Mouse (Mus musculus) intestine, embryonic 14.5 days (tissue): ENCODE measurements at regions not wholly inside any gene's neighbourhood (a gene's known extent, or its start where the extent isn't known, plus 50 kb on each side); places are given as distances from the start of the nearest gene placed in this dataset.

Experiments used
- ATAC-seq: fragments of 200-750 bp; cut with Nextera tagmentation; replicated peaks from 2 replicates; pipeline ENCODE4 v1.8.0; 2017; ENCODE audit warnings: low read depth, moderate number of reproducible peaks, moderate TSS enrichment, moderate library complexity; ENCODE audit not compliant: low FRiP score, low TSS enrichment
- DNase-seq: peaks from one replicate; pipeline ENCODE4 v3.0.0-alpha.2; 2018; ENCODE audit warnings: low spot score
- H3K27ac ChIP-seq: fragments of 300-500 bp; sonication (generic); 2 replicates; pipeline ENCODE4 v1.5.1; 2014; ENCODE audit warnings: low read depth, mild to moderate bottlenecking, control low read depth
- H3K27me3 ChIP-seq: fragments of 300-500 bp; sonication (generic); replicated peaks from 2 replicates; pipeline ENCODE4 v1.6.1; 2014; ENCODE audit warnings: low read length, control low read depth; ENCODE audit not compliant: control insufficient read depth, insufficient read depth
- H3K36me3 ChIP-seq: fragments of 300-500 bp; sonication (generic); 2 replicates; pipeline ENCODE4 v1.6.1; 2014; ENCODE audit warnings: low read length, control low read depth; ENCODE audit not compliant: control insufficient read depth, insufficient read depth
- H3K4me1 ChIP-seq: fragments of 300-500 bp; sonication (generic); replicated peaks from 2 replicates; pipeline ENCODE4 v1.6.1; 2014; ENCODE audit warnings: low read length, control low read depth, mixed read lengths; ENCODE audit not compliant: control insufficient read depth, insufficient read depth
- H3K4me2 ChIP-seq: fragments of 300-500 bp; sonication (generic); 2 replicates; pipeline ENCODE4 v1.6.1; 2014; ENCODE audit warnings: low read length
- H3K4me3 ChIP-seq: fragments of 300-500 bp; sonication (generic); 2 replicates; pipeline ENCODE4 v1.5.1; 2014; ENCODE audit warnings: low read depth, low read length, control low read depth, mixed read lengths
- H3K9ac ChIP-seq: fragments of 300-500 bp; sonication (generic); 2 replicates; pipeline ENCODE4 v1.6.1; 2014; ENCODE audit warnings: mild to moderate bottlenecking, low read length
- H3K9me3 ChIP-seq: fragments of 300-500 bp; sonication (generic); 2 replicates; pipeline ENCODE4 v1.6.1; 2016; ENCODE audit warnings: low read length, control low read depth; ENCODE audit not compliant: control insufficient read depth
- WGBS: fragments of 180-500 bp; shearing (Covaris S2); extraction: QIAGEN DNeasy Blood & Tissue Kit; methylation state at CpG from one replicate; pipeline ENCODE4 v1.1.7; 2014; 5-methylcytosine and 5-hydroxymethylcytosine counted together

- Histone ChIP-seq H3K4me2 (no peak overlapping the region), H3K36me3 (no peaks in the 10 kb centered on the region), H3K4me1 (no peaks in the 10 kb centered on the region), H3K27ac (no peak overlapping the region), H3K9ac (no peak overlapping the region), H3K27me3 (no peaks in the 10 kb centered on the region), H3K9me3 (no peaks in the 10 kb centered on the region), H3K4me3 (no peak overlapping the region)
- DNase-seq (no peak), ATAC-seq (no peak)
- 91% methylated on average over 3 of the region's 3 CpGs for WGBS
Observed at GRCm38 (mm10) chr7:134436917-134437316, 51.5 kb upstream of the D7Ertd443e start.

GRCm38 (mm10) chr7:134439281-134439680 lies 53.8 kb upstream of the D7Ertd443e start:
- 92% methylated on average over 5 of the region's 5 CpGs for WGBS
- no peaks in the 10 kb centered on the region for H3K4me1 ChIP-seq
- DNase-seq (no peak), ATAC-seq (no peak)
- no peaks in the 10 kb centered on the region for H3K36me3 ChIP-seq
- H3K4me2 ChIP-seq: no peak overlapping the region
- no peaks in the 10 kb centered on the region for H3K9me3 ChIP-seq
- no peaks in the 10 kb centered on the region for H3K27me3 ChIP-seq
- no peak overlapping the region for H3K27ac ChIP-seq
- H3K4me3 ChIP-seq: no peak overlapping the region
- H3K9ac ChIP-seq: no peak overlapping the region

GRCm38 (mm10) chr7:134445008-134445806 lies 59.7 kb upstream of the D7Ertd443e start:
- Histone ChIP-seq H3K4me3 (no peak overlapping the region), H3K27ac (no peak overlapping the region), H3K27me3 (no peaks in the 10 kb centered on the region), H3K9me3 (no peaks in the 10 kb centered on the region), H3K9ac (no peak overlapping the region), H3K4me1 (no peaks in the 10 kb centered on the region), H3K4me2 (no peak overlapping the region), H3K36me3 (no peaks in the 10 kb centered on the region)
- ATAC-seq (no peak), DNase-seq (no peak)
- WGBS: 75% methylated on average over 8 of the region's 8 CpGs

- Histone ChIP-seq H3K4me2 (no peak overlapping the region), H3K4me3 (no peak overlapping the region), H3K27ac (no peak overlapping the region), H3K36me3 (no peaks in the 10 kb centered on the region), H3K27me3 (no peaks in the 10 kb centered on the region), H3K4me1 (no peaks in the 10 kb centered on the region), H3K9me3 (no peaks in the 10 kb centered on the region), H3K9ac (no peak overlapping the region)
- peak; percentile 24 for DNase-seq
- no peak for ATAC-seq
Observed at GRCm38 (mm10) chr7:134447648-134448202, 62.3 kb upstream of the D7Ertd443e start.

GRCm38 (mm10) chr7:134448831-134449230 lies 63.4 kb upstream of the D7Ertd443e start:
- DNase-seq (peak; percentile 18), ATAC-seq (no peak)
- H3K9ac ChIP-seq: no peak overlapping the region
- H3K27me3 ChIP-seq: no peaks in the 10 kb centered on the region
- WGBS: 89% methylated on average over 2 of the region's 2 CpGs
- no peaks in the 10 kb centered on the region for H3K4me1 ChIP-seq
- H3K4me2 ChIP-seq: no peak overlapping the region
- H3K27ac ChIP-seq: no peak overlapping the region
- H3K9me3 ChIP-seq: no peaks in the 10 kb centered on the region
- H3K4me3 ChIP-seq: no peak overlapping the region
- H3K36me3 ChIP-seq: no peaks in the 10 kb centered on the region

GRCm38 (mm10) chr7:134462677-134463076 lies 77.2 kb upstream of the D7Ertd443e start:
- no peak overlapping the region for H3K4me2 ChIP-seq
- DNase-seq (no peak), ATAC-seq (no peak)
- H3K4me1 ChIP-seq: no peaks in the 10 kb centered on the region
- 77% methylated on average over 3 of the region's 3 CpGs for WGBS
- H3K9me3 ChIP-seq: no peaks in the 10 kb centered on the region
- H3K4me3 ChIP-seq: no peak overlapping the region
- H3K27me3 ChIP-seq: no peaks in the 10 kb centered on the region
- no peak overlapping the region for H3K9ac ChIP-seq
- H3K36me3 ChIP-seq: no peaks in the 10 kb centered on the region
- H3K27ac ChIP-seq: no peak overlapping the region

GRCm38 (mm10) chr7:134463380-134463779 lies 77.9 kb upstream of the D7Ertd443e start:
- H3K27me3 ChIP-seq: no peaks in the 10 kb centered on the region
- WGBS: 92% methylated on average over 4 of the region's 4 CpGs
- DNase-seq (no peak), ATAC-seq (no peak)
- no peak overlapping the region for H3K9ac ChIP-seq
- no peaks in the 10 kb centered on the region for H3K36me3 ChIP-seq
- H3K9me3 ChIP-seq: no peaks in the 10 kb centered on the region
- H3K27ac ChIP-seq: no peak overlapping the region
- no peaks in the 10 kb centered on the region for H3K4me1 ChIP-seq
- H3K4me2 ChIP-seq: no peak overlapping the region
- H3K4me3 ChIP-seq: no peak overlapping the region

- DNase-seq (no peak), ATAC-seq (no peak)
- H3K4me3 ChIP-seq: no peak overlapping the region
- no peaks in the 10 kb centered on the region for H3K4me1 ChIP-seq
- no peaks in the 10 kb centered on the region for H3K36me3 ChIP-seq
- H3K27ac ChIP-seq: no peak overlapping the region
- H3K27me3 ChIP-seq: no peaks in the 10 kb centered on the region
- H3K9me3 ChIP-seq: no peaks in the 10 kb centered on the region
- no peak overlapping the region for H3K9ac ChIP-seq
- no peak overlapping the region for H3K4me2 ChIP-seq
- 78% methylated on average over 3 of the region's 3 CpGs for WGBS
Observed at GRCm38 (mm10) chr7:134467216-134467615, 81.8 kb upstream of the D7Ertd443e start.

- 32% methylated on average over 2 of the region's 2 CpGs for WGBS
- Histone ChIP-seq H3K27ac (no peak overlapping the region), H3K9ac (no peak overlapping the region), H3K9me3 (no peaks in the 10 kb centered on the region), H3K27me3 (no peaks in the 10 kb centered on the region), H3K36me3 (no peaks in the 10 kb centered on the region), H3K4me1 (no peaks in the 10 kb centered on the region), H3K4me2 (no peak overlapping the region), H3K4me3 (no peak overlapping the region)
- no peak for ATAC-seq
- no peak for DNase-seq
Observed at GRCm38 (mm10) chr7:134471286-134471685, 85.8 kb upstream of the D7Ertd443e start.
